Mouse (Mus musculus): ENCODE measurements around the gene Ralgapa2.
A peak's percentile ranks its signal among the peaks of the same experiment; 100 is the strongest.
"Not testable (repeated sequence)": the region's sequence is repeated elsewhere in the genome, so short reads cannot be mapped to it uniquely, and the experiment has no call there.

The Ralgapa2 gene

DNA sequence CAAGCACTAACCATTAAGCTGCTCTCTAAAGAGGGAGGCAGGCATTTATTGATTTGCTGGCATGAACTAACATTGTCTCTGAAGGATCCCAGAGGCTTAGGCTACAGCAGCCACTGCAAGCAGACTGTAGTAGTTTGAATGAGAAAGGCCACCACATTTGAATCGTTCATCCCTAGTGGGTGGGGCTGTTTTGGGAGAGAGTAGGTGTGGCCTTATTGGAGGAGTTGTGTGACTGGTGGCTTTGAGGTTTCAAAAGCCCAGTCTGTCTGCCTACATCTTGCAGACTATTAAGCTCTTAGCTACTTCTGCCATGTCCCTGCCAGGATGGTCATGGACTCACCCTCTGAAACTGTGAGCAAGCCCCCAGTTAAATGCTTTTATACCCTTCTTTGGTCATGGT lies 15.1 kb downstream of the Ralgapa2 start:
- DNase-seq = no peak

DNA sequence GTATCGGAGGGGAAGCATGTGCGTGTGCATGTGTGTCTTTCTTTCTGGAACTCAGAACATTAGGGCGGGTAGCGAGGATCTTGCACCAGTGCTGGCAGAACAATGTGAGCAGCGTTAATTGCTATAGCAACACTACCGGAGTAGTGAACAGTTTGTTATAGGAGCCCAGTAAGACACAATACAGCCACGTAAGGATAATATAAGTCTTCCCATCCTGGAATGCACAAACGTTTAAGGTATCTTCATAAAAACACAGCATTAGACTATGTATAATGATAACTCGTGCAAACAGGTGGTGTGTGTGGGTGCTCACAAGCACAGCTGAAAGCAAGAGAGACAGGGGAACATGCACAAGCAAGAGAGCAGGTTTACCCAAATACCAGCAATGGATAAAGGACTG lies 16.4 kb downstream of the Ralgapa2 start:
- no peak for DNase-seq

DNA sequence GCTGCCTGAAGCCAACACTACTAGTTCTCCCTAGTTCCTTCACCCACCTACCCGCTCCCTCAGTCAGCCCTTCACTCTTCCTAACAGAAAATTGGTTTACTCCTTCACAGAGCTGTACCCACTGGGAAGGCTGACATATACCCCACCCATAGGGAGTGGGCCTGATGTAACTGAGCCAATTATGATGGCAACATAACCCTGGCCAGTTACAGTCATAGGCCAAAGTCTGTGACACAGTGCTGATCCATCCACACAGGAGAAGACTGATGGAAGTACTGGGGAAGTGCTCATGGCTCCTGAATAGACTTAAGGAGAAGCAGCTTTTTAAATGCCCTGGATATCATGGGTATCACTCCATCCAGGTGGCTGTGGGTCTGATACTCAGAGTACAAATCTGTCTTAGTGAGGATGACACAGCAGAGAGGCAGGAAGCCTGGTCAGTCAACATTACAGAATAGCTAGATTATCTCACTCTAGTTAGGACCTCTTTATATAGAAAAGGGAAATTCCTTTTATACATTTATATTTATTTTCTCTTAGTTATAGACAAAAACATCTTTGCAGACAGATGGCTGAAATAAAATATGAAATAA lies 18.7 kb downstream of the Ralgapa2 start:
- DNase-seq = no peak

DNA sequence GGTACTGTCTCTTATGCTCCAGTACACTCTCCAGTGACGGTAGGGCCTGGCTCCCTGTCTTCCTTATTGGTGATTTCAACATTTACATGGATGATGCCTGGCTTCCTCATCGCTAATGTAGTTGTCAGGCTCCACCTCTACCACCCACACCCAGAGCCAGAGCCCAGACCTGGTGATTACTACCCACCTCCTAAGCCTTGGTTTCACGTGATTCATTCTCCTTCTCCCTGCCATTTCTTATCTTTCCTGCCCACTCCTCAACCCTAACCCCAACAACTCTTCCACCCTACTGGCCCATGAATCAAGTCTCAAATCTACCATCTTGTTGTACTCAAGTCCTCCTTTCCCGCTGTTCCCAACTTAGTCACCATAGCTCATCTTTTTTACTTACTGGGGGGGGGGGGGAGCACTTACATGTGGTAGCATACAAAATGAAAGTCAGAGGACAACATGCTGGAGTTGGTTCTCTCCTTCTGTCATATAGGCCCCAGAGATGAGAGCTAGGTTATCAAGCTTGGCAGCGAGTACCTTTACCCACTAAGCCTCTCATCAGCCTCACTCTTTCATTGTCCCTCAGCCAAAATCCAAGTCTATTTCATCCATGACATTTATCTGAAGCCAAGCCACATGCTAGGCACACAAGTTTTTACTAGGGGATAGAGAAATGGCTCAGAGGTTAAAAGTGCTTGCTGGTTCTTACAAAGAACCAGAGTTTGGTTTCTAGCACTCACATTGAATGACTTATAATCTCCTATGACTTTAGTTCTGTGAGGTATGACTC lies 20.1 kb downstream of the Ralgapa2 start:
- DNase-seq = no peak

DNA sequence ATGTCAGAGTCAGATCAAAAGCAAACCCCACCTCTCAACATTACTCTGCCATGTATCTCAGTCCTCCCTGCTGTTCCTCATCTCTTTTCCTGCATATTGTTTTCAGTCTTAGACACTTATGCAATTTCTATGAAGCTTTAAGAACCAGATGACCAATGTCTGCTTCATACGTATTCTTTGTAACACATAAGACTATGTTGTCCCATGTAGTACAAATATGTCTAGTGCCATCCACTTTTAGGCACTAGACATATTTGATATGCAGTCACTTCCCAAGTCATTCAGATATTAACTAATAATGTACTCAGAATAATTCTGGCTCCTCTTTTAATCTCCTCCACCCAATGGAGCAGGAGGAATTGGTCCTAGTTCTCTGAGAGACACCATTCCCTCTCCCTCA lies 21.2 kb downstream of the Ralgapa2 start:
- DNase-seq = no peak

DNA sequence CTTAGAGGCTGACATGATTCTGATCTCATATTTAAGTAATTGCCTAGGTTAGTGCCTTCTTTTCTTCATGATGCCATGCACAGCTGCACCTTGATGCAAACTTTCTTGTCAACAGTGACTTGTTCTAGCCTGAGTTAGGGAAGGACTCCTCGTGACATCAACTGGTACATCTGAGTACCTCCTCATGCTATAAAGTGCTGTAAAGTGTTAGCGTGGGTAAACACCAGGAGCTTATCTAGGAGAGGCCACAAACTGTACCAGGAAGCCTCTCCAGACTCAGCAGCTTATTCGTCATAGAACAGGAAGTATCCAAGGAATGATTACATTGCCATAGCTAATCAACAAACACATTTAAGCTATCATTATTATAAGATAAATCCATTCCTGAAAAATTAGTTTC lies 23.9 kb downstream of the Ralgapa2 start:
- DNase-seq = no peak

DNA sequence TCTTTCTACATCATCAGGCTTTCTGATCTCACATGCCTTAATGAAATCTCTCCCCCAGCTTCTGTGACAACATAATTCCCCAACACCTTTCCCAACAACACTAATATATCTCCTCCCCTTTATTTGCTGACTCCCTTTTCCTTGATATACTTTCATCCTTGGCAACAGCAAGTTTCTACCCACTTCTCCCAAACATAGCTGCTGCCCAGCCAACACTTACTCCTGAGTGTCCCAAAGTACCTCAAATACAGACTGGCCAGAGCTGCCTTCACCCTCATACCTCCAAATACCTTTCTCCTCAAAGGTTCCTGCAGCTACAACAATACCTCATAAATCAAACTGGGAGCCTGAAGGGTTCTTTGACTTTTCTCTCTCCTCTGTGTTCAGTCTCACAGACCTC lies 29.3 kb downstream of the Ralgapa2 start:
- no peak for DNase-seq

DNA sequence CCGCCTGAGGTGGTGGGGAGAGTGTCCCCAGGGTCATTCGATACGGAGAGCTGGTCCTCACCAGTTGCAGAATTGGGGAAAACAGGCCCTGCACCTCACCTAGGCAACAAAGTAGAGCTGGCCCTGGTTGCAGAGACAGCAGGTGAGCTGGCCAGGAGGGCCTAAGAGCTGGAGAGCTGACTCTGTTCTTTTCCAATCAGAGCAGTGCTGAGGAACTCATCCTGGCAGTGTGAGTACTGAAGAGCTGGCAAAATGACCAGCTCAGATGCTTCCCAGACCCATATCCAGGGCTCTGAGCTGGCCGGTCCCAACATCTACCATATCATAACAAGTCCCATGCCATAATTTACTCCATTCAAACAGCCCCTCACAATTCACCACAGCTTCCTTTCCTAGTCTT lies 34.7 kb downstream of the Ralgapa2 start:
- DNase-seq = peak; percentile 34

DNA sequence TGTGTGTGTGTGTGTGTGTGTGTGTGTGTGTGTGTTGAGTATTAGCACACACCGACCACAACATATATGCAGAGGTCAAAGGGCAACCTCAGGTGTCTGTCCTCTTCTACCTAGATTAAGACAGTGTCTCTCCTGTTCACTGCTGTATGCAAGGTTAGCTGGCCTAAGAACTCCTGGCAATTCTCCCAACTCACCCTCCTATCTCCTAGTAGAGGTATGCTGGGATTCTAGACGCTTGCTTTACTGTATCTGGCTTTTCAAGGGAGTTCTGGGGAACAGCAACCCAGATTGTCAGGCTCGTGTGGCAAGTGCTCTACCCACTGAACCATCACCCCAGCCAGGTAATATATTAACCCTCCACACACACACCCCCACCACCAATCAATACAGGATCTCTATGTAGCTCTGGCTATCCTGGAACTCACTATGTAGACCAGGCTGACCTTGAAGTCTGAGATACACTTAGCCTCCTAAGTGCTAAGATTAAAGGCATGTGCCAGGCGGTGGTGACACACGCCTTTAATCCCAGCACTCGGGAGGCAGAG lies 35.6 kb downstream of the Ralgapa2 start:
- no peak for DNase-seq

DNA sequence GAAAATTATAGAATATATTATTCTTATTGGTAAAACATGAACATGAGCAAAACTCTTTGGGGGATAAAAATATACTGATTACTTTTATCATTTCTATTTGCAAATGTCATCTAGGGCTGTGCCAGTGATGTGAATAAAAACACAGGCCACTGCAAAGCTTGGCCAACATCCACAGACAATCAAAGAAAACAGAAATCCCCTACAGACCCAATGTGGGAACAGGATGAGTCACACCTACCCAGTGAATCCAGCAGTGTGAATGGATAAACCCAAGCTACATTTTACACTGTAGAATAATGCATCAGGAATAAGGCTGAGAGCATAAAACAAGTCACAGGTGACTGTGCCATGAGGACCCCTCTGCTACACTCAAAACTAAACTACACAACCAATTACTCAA lies 36.1 kb downstream of the Ralgapa2 start:
- DNase-seq = no peak

DNA sequence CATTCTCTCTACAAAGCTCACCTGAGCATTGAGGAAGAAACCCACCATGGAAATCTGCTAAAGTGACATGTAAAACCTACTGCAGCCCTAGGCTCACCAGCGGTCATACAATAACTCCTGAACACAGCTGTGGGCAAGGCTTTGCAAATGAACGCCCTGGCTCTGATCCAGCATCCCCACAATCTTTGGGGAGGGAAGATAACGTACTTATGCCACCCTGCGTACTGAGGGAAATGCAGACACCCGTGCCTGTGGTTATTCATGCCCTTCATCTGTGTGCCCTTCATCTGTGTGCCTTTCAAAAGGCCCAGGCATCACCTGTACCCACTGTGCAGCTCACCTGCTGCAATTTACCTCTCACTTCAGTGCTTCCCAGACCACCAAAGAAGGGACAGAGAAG lies 41.2 kb downstream of the Ralgapa2 start:
- no peak for DNase-seq

DNA sequence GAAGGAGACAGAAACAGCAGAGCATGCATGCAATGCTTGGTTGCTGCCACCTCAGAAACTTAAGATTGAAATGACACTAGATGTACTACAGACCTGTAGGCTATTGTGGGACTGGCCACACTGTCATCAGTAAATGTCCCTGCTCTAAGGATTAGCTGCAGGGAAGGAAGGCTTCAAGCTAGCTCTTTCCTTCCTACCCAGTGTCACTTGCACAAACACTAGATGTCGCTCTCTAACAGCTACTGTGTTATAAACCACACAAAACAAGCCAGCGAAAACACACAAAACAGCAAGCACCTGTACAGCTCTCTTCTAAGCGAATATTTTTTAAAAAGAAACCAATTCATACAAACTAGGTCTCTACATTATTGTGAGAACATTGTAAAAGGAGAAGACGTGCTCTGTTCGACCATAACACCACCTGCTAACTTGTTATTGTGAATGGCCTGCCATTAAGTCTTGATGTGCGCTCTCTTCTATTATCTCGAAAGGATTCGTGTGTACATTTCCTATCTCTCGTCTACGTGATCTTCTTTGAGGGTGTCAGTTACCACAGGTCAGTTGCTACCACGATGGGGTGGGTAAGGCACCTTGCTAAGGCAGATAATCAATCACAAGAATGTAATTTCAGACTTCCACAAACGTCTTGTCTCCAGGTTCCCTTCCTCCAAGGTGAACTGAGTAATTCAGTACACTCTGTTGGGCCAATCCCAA lies 42.3 kb downstream of the Ralgapa2 start:
- no peak for DNase-seq

DNA sequence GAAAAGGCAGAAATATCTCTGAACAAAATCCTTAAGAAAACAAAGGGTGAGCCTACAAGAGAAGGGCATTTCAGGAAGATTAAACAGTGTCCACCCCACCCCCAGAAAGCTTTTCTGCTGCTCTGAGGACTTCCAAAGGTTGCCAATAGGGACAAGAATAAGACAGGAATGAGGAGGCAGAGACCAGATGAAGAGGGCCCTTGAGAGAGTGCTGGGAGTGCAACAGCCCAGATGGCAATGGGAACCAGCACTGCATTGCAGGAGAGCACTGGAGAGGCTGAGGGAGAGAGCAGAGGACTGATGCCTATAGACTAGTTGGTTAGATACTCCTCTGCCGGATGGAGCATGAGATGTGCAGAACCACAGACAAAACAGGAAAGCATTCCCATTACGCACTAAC lies 43.2 kb downstream of the Ralgapa2 start:
- no peak for DNase-seq

DNA sequence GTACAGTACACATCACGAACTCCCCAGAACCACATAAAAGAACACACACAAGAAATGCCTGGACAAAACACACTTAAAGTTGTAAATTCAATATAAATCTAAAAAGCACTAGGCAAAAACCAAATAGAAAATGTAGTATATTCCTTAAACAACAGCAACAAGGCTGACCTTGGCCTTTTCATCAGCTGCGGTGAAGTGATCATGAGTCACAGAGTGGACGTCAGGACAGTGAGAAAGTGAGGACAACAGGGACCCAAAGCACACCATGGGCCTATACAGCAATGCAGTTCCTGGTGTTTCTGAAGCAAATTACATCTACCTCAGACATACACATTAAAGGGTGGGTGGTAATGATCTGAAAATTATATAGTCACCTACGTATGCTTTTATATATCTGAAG lies 44.1 kb downstream of the Ralgapa2 start:
- DNase-seq = no peak

DNA sequence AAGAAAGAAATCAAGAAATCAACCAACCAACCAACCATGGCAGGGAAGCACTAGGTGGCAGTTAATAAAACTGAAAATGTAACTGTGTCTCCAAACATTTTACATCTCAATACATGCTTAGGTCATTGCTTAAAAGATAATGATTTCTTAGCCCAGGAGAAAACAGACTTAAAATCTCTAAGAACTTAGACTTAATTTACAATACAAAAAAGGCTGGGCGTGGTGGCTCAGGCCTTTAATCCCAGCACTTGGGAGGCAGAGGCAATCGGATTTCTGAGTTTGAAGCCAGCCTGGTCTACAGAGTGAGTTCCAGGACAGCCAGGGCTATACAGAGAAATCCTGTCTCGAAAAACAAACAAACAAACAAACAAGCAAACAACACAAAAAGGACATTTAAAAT lies 45.3 kb downstream of the Ralgapa2 start:
- DNase-seq = not testable (repeated sequence)

DNA sequence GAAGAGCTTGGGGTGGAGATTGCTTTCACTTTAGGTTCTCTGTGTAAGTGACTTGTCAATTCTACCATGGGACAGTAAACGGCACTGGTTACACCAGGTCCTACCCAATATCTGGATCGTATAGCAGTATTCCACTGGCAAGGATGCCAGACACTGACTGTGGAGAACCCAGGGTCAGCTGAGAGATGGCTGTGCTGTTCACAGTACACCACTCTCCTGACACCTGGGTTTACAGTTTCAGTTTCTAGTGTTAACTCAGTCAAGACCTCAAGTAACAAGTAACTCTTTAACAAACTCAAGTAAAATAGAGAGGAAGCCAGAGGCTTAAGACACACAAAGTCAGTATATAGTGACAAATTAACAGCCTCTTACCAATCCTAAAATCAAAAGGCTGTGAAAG lies 54.6 kb downstream of the Ralgapa2 start:
- DNase-seq = no peak

DNA sequence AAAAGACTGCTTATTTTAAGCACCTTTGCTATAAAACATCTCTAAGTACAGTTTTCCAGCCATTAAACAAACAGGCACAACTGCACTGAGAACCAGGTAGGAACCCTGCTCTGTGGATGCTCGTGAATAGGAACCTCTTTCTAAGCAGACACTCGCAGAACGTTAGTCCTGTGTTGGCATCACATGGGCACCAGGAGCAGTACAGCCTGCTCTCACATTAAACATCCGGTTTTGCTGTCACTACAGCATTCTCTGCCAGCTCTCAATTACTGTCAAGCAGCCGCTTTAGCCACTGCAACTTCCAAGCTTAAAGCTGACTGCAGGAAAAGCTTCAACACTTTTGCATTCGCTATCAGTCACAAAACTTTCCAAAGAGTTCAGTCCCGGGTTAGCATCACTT lies 55.5 kb downstream of the Ralgapa2 start:
- DNase-seq = no peak

DNA sequence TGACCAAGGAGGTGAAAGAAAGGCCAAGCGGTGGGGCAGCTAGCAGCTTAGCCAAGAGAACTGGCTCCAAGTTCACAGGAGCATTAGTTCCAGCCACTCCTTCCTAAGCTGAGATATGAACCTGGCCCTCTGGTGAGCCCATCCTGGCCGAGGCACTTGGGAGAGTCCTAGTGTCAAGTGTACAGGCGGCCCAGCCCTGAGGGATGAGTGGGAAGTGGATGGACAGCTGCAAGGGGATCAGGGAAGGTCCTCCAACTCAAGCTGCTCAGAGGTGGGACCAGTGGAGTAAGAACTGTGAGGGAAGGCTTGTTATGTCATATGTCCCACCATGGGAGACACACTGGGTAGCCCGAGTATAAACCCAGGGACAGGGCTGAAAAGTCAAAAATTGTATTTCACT lies 56.1 kb downstream of the Ralgapa2 start:
- DNase-seq = no peak

DNA sequence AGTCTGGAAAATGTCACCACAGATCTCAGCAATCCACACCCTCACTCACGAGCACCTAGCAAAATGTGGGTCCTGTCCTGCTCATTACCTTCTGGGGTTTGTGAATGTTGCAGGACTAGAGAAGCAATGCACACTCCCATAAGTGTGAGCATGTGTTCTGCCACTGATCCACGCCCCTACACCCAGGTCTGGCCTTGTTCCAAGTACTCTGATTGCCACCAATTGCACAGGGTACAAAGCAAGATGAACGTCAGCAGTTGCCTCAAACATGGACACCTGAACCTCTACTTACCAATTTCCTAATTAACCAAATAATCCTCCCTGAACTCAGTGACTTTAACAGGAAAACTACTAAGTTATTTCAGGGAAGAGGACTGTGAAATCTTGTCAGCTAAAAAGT lies 68.1 kb downstream of the Ralgapa2 start:
- no peak for DNase-seq

DNA sequence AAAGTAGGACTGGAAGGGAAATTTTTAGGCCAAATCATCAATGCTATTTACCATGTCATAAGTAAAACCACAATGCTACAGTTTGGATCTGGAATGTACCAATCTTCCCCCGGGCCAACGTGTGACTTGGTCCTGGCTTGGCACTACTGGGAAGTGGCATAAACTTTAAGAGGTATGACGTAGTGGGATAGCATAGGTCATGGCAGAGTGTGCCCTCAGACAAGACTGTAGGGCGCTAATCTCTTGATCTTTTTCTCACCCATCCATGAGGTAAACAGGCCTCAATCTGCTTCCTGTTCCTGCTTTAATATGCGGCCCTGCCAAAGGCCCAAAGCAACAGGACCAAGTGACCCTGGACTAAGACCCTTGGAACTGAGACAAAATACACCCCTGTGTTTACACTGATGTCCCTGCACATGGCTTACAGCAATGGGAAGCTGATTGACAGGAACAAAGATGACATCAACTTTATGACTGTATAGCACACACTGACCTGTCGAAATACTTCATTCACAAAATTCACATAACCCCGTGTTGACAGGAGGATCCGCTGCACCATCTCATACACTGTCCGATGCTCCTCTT lies 68.8 kb downstream of the Ralgapa2 start:
- no peak for DNase-seq

DNA sequence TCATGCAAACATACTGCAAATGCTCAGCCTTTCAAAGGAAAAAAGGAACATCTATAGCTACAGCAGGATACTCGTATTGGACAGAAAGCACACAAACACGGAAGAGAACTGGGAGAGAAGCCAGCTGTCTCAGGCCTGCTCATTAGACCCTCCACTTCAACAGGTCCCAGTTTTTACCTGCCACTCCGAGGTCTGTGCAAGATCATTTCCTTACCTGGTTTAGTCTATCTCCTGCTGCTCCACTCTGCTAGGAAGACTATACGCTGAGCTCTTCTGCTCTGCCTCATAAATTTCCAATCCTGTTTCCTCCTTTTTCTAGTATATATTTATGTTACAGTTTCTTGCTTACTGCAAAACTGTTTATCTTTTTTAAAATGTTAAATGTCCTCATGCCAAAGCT lies 70.4 kb downstream of the Ralgapa2 start:
- DNase-seq = no peak

DNA sequence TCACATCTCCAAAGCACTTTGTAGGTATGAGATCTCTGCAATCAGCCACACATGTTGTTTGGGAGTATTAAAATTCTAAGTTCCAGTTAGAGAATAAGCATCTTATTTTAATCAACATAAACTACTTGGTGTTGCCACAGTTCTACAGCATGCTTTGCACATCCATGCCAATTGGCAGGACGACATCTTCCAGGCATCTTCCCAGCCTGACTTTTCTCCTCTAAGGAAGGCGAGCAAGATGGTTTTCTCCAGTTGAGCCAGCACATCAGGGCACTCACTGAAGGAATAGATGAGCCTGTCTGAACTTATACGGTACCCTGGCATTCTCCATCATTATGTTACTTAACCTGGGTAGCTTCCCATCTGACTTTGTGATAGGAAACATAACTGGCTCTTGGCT lies 83.4 kb downstream of the Ralgapa2 start:
- DNase-seq = no peak

DNA sequence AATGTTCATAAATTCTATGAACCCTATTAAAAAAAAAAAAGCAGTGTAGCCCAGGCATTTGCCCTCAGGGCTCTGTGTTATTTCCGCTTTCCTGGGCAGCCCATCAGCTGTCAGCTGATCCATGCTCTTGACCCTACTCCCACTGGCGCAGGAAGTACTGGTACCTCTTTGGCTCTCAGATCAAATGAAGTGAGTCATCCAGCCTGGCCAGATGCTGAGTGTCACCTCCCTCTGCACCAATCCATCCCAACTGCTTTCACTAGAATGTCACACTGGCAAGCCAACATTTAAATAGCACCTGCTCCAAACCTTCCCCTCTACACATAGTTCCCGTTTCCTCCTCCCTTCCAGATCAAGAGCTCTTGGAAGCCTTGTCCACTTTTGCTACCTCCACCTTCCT lies 84.8 kb downstream of the Ralgapa2 start:
- DNase-seq = no peak

DNA sequence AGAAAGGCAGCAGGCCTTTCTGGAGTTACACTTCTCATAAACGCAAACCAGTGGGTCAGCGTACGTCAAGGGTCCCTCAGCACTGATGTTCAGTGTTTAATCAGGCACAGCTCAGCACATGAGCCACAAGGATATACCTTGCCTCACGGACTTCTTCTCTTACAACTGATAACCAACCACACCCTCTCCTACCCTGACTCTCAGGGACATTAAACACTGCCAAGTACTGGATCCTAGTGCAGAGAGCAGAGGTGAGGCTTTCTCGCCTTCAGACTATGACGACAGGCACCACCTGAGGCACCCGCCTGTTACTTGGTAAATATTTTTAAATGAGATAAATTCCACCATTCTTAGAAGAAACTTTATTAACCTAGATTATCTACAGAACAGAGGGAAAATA lies 85.8 kb downstream of the Ralgapa2 start:
- DNase-seq = no peak
